Mouse (Mus musculus) thymus, postnatal 0 days (tissue): ENCODE measurements at regions not wholly inside any gene's neighbourhood (a gene's known extent, or its start where the extent isn't known, plus 50 kb on each side); places are given as distances from the start of the nearest gene placed in this dataset.
A peak's percentile ranks its signal among the peaks of the same experiment; 100 is the strongest.

Experiments
- DNase-seq: peaks from one replicate; pipeline ENCODE4 v3.0.0-alpha.2; 2015; ENCODE audit warnings: low spot score

DNA sequence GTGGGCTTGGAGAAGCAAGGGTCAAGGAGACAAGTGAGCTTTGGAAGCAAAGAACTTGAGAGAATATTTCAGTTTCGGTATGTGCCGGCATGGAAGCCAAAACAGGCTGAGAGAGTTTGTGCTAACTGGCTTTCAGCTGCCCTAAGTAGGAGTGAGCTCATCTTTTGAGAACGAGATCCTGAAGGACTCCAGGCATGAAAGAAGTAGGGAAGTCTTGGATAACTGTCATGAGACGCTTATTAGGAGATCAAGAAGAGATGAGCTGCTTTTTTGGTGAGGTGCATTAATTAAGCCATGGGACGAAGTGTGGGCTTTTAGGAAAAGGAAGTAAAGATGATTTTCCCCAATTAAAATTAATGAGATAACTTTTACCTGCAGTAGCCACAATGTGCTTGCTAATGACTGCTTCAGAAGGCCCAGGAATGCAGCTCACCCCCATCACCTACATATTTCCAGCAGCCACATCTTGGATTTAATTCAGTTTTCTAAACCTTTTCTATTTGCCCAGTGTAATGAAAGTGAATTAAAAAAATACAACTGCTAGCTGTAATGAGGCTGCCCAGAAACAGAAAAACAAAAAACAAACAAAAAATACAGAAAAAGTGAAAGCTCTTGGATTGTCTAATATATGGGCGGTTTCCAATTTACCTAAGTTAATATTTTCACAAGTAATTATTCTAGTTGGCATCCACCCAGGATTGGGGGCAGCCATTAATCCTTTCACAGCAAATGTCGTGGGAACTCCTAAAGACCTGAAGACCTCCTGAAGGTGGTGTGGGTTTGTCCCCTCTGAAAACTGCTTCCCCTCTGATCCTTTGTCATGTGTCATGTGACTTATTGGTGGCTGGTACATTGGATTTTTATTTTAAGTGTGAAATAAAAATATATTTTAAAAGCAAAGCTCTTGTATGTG lies 204.7 kb upstream of the Slc39a10 start:
- no peak for DNase-seq

DNA sequence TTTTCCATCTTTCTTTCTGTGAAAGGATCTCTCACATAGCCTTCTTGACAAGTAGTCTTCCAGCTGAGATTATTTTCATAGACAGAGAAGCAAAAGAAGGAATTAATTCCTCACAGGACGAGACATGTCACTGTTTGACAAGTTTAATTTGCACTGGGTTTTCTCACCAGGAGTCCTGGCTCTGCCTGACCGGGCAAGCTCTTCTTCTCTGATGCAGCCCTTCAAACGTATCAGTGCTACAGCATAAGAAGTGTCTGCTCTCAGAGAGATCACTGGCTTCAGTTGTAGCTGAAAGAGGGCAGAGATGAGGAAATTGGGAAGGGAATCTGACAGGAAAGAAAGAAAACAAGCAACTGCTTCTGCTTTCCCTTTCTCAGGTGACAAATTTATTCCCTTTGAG lies 201.8 kb upstream of the Slc39a10 start:
- DNase-seq, result no peak

DNA sequence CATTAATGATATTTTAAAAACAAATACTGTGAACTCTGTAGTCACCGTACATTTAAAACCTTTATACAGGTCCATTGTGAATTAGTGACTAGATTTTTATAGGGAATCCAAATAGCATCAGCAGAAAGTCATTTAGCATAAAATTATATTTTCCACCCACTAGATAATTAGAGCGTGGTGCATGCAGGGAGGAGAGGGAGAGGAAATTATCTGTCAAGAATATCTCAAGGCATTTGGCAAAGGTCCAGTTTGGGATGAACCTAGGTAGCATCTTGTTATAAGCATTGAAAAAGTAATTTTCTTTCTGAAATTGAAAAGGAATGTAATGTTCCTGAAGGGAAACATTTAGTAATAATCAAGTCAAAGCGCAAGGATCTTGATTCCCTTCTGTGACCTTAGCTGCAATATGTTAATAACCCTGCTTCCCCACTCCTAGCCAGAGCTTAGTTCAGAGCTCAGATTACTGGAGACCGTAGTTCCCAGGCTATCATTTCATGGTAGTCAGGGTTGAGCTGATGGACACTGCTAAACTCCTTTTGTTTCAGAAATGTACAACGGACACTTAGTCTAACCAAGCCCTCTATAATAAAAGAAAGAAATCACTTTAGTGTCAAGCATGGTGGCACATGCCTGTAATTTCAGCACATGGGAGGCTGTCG lies 200.8 kb upstream of the Slc39a10 start:
- DNase-seq, result no peak

DNA sequence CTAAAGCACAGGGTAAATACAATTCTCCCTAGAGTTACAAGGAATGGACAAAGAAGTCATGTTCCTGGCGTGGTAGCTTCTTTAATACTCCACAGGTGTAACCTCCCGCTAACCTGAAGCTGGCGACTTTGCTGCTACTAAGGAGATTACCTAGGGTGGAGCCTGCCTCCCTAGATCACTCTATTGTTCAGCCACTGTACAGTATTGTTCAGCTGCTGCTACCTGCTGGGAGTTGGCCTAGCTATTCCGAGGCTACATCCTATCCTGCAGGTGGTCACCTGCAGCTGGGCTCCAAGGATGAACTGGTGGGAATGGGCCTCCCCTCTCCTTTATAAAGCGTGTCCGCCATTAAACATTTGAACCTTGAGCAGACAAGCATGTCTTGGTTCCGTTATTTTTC lies 183.8 kb upstream of the Slc39a10 start:
- DNase-seq, result no peak

DNA sequence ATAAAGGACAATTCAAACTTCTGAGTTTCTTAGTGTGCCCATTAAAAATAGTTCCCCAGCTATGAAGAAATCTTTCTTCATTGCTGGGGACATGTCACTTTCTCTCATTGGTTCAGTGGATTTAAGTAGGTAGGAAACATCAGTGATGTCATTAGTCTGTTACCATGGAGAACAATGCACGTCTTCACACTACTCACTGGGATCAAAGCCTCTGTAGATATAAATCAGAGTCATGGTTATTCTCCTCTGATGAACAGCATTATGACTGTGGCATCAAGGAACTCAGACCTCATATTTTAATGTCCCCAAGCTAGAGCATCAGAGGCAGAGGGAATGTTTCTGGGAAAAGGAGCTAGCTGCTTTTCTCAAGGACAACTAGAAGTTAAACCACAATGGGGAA lies 165.5 kb upstream of the Slc39a10 start:
- no peak for DNase-seq

DNA sequence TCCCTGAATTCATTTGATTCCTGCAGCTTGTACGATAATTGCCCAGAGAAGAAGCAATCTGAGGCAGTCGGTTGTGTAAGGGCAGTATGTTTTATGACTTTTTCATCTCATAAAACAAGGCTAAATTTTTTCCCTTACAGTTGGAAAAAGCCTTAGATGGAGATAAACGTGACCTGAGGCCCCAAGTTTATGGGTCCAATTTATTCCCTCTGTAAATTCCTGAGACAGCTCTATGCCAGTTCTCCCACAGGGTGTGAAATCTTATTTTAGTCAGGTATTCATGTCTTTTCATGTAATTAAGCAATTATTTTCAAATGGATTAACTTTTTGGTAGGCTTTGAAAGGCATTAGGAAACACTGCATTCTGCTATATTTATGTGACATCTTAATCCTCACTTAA lies 164.7 kb upstream of the Slc39a10 start:
- no peak for DNase-seq

DNA sequence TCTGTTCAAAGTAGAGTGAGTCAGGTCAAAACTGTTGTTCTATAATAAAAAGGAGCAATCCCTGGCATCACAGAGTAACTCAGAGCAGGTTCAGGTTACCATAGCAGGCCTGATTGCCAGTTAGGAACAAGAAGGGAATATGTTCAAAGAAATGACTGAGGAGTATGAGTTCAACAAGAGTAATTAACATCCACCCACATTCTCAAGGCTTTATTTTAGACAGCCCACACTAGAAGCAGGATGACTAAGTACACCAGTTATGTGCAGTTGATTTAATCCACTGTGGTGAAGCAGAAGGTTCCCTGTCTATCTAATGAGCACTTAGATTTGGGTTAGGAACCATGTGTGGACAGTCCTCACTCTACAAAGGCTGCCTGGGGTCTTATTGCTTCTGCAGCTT lies 158.5 kb upstream of the Slc39a10 start:
- DNase-seq, result no peak

DNA sequence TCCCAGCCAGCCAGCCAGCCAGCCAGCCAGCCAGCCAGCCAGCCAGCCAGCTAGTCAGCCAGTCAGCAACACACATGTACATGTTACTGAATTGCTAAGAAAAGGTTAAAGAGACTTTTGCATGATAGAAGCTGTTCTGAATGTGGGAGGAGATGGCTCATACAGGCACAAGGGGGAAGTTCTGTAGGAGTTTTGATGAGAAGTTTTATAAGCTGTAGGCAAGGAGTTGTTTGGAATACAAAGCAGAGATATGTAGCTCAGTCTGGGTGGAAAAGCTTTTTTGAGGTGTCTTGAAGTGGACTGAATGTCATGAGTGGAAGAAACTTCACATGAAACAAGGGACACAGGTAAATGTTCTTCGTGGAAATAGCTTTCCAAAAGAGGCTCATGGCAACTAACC lies 157.8 kb upstream of the Slc39a10 start:
- DNase-seq, result no peak

DNA sequence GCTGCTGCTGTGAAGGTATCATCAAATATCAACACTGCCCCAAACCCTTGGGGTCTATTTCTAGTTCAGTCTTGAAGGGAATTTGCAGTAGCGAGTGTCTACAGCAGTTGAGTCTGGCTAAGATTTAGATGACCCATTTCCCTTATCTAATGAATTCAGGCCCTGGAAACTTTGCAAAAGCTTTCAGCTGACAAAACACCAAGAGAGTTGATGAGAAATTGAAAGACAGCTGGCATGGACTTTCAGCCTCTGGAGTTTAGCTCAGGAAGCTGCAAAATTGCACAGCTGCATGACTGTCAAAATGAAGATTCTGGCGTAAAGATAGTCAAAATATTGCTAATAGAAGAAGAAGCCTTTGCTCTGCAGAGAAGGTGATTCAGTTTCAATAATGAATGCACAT lies 144.9 kb upstream of the Slc39a10 start:
- no peak for DNase-seq

DNA sequence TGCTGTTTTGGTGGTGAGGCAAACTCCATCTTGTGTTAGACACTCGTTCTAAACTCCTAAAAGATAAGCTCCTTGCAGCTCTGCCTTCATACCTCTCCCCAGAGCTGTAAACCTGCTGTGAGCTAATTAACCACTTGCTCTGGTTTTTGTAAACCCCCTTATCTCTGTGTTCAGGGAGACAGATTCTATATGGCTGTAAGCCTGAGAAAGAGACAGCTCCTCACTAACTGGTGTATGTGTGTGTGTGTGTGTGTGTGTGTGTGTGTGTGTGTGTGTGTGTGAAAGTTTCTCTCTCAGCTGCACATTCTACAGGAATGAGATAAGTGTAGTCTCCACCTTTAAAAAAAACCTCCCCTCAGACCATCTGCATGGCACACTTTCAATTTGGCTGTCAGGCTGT lies 126.7 kb upstream of the Slc39a10 start:
- DNase-seq, result no peak

DNA sequence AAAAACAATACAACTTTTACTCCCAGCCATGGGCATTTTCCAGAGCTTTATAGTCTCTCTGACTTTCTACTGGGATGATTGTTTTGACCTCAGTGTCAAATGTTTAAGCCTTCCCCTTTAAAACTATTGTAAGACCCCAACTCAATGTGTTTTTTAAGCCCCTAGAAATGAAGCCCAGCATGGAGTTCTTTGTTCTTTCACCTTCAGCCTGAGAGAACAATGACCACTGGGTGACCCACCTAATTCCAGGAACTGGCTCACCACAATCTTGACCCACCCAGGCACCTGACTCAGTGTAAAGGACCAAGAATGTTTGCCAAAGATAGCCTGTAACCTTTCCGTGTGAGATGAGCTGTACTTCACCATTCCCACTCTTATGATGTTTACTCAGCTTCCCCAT lies 121.9 kb upstream of the Slc39a10 start:
- no peak for DNase-seq

DNA sequence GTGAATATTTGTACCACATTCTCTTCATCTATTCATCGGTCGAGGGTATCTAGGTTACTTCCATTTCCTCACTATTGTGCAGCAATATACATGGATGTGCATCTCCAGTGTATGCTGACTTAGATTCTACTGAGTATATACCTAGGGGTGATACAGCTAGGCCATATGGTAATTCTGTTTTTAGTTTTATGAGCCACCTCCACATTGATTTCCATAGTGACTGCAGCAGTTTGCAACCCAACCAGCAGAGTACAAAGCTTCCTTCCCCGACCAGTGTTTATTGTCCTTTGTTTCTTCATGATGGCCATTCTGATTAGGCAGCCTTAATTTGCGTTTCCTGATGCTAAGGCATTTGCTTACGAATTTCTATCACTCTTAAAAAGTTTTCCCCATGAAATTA lies 111.1 kb upstream of the Slc39a10 start:
- no peak for DNase-seq

DNA sequence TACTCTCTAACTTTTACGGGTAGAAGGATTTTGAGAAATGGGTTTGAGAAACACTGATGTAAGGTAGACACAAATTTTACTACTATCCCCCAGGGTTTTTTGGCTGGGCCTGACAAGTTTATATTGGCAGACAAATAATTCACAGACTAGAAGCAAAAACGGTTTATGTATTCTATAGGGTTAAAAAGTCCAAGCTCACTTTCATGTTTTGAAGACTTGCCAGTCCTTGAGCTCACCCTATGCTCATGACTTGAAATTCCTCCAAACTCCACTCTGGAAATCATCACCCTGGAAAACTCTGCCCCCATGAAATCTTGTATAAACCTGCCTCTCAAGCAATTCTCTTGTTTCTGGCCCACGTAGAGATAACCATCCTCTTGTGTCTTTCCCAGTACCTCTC lies 106.7 kb upstream of the Slc39a10 start:
- no peak for DNase-seq

DNA sequence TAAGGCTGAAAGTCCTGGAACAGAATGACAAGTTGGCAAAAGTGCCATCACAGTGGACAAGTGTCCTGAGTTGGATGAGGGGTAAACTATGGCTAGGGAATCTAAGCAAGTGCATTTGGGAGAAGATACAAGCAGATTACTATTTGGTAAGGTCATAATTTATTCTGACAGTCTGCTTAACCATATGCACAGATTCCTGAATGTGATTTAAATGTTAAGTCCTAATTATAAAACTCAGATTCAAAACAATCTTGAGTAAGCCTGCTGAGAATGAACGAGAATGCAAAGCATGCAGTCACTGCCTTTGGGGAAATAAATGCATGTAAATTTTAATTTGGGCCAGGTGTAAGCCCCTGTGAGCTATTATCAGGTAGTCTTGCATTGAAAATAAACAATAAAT lies 93.3 kb upstream of the Slc39a10 start:
- DNase-seq, result no peak

DNA sequence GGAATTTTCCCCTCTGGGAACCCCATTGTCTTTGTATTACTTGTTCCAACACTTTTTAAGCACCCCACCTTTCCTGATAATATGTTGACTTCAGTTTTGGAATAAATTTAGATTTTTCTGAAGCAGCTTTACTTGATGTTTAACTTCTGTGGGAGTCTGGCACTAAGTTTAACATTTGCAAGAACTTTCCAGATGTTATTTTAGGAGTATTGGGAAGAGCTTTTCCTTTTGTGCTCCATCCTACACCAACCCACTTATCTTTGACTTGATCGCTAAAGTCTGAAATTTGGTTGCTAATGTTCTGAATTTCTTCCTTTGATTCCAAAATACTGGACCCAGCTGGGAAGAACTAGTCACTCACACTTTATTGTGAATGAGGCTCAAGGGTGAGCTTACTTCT lies 90.4 kb upstream of the Slc39a10 start:
- no peak for DNase-seq

DNA sequence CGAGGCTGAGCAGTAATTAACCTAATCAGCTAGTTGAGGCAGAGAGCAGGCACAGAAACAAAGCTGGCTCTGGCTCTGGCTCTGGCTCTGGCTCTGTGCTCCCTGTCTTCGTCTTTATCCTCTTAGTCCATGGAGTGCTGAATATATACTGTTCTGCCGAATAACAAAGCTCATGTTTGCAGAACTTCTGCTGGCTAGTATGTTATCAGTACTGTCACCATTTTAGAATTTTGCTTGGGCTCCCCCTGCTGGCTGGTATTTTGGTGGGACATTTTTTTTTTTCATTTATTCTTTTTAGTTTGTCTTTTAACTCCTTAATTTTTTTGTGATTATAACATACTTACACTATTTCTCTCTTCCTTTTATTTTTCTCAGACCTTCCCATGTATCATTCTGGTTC lies 77.8 kb upstream of the Slc39a10 start:
- DNase-seq, result peak; percentile 39

DNA sequence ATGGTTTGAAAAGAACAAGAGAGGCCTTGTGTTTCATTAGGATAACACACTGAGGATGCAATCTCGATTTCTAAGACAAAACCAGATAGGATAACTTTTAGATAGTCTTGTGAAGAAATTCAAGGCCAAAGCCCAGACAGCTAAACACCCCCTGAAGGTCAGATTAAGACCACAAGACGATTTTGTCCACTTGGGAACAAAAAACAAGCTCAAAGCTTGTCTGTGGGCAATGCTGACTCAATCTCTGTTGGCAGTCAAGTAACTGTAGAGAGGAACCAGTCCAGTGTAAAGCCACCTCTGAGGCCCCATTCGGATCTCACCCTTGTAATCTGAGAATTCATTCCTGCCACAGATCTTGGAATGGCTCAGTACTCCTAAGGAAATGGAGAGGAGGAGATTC lies 75.7 kb upstream of the Slc39a10 start:
- no peak for DNase-seq

DNA sequence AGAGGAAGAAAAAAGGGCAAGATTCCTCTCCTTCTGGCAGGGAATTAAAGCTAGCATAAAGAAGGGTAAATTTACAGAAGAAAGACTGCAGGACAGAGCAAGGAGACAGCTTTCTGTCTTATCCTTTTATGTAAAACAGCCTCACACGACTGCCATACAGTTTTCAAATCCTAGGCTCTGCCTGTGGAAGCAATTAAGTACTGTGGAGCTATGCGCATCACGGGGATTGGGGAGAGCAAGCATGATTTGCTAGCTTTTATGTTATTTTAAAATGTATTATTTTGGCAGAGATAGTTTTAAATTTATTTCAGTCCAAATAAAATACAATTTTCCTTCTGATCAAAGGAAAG lies 74.2 kb upstream of the Slc39a10 start:
- DNase-seq, result no peak

DNA sequence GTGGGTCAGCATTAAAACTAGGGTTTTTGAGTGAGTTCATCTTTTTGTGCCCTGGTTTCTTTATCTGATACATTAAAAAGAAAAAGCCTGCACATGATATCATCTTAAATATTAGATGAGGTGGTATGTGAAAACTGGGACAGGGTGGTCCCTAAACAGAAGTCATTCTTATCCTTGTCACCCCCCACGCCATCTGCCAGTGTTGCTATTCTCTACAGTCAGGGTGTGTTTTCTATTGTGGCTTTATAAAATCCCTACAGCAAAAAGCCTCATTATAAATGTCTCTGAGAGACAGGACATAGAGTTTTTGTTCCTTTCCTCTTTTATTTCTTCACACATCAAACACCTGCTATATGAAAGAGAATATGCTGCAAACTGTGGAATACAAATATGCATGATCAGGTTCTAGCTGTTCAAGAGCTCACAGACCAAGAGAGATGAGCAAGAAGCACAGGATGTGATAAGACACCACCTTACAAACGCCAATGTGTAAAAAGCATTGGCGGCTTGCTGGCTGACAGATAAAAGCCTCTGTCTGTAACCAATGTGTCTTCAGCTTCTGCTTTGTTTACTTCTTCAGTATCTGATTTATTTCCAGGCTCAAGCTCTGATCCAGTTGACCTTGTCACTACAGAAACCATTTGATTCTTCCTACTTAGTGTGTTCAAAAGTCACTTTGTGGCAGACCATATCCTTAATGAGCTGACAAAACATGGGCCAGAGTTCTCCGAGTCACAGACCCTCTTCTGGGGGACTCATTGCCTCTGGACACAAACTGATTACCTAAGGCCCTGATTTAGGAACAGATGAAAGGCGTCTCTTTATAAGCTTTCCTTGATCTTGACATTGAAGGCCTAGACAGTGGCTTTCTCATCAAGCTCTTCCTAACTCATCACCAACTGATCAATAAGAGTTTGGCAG lies 73.6 kb upstream of the Slc39a10 start:
- no peak for DNase-seq

DNA sequence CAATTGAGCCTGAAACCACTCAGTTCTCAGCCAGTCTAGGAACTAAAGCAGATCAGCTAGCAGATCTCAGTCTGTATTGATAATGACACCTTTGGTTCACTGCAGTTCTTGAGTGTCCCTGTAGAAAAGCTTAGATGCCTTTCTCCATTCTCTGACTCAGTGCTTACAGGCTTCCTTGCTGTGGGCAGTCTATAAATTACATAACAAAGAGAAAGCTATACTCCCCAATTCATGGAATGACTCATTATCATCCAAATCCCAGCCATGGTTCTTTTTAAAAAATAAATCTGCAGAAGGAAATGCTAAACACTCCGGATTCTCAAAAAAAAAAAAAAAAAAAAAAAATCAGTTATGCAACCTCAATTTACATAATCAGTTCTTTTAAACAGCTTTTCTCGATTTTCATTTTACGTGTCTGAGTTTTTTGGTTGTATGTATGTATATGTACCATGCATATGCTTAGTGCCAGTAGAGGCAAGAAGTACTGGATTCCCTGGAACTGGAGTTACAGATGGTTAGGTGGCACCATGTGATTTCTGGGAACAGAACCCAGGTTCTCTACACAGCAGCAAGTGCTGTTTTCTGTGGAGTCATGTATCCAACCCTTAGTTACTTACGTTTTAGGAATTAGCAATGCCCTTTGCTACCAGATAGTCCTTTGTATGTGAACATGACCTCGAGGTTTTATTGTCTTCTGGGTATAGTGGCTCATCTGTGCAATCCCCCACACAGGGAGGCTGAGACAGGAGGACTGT lies 71.5 kb upstream of the Slc39a10 start:
- DNase-seq, result no peak
